Mouse (Mus musculus) bone marrow macrophage, adult 2 months (primary cell): Measurements from ENCODE around the gene Nostrin.

Experiments
- CTCF ChIP-seq: IDR thresholded peaks from 2 replicates; pipeline ENCODE4 v1.5.1; 2012; ENCODE audit warnings: low read depth, mild to moderate bottlenecking, low read length, moderate library complexity
- POLR2A ChIP-seq: IDR thresholded peaks from 2 replicates; pipeline ENCODE4 v1.6.1; 2012; ENCODE audit warnings: mild to moderate bottlenecking, low read depth, low read length, borderline replicate concordance

- TF ChIP-seq CTCF (no peak), POLR2A (no peak)
These were observed 79.6 kb downstream of the Nostrin start for GRCm38 (mm10) chr2:69215242-69215641.
